Mouse (Mus musculus) midbrain, embryonic 16.5 days (tissue): ENCODE measurements around the gene Hivep2. TPM values are rescaled to one million over a fixed set of nuclear protein-coding genes. Genes with fewer than 3 reads are reported as not detected.

ENCODE experiments used
- ATAC-seq: fragments of 200-750 bp; cut with Nextera tagmentation; 2 replicates; pipeline ENCODE4 v1.8.0; 2017; ENCODE audit warnings: moderate TSS enrichment
- H3K27ac ChIP-seq: fragments of 300-500 bp; sonication (generic); 2 replicates; pipeline ENCODE4 v1.5.1; 2014; ENCODE audit warnings: mild to moderate bottlenecking, low read length, mixed read lengths
- H3K27me3 ChIP-seq: fragments of 300-500 bp; sonication (generic); 2 replicates; pipeline ENCODE4 v1.6.1; 2014; ENCODE audit warnings: low read depth, low read length, mixed read lengths; ENCODE audit not compliant: control insufficient read depth, insufficient read depth
- H3K36me3 ChIP-seq: fragments of 300-500 bp; sonication (generic); 2 replicates; pipeline ENCODE4 v1.6.1; 2014; ENCODE audit warnings: mild to moderate bottlenecking, low read length, moderate library complexity, mixed read lengths; ENCODE audit not compliant: control insufficient read depth, insufficient read depth
- H3K4me1 ChIP-seq: fragments of 300-500 bp; sonication (generic); 2 replicates; pipeline ENCODE4 v1.6.1; 2014; ENCODE audit warnings: mild to moderate bottlenecking, low read length, mixed read lengths; ENCODE audit not compliant: control insufficient read depth, insufficient read depth
- H3K4me2 ChIP-seq: fragments of 300-500 bp; sonication (generic); 2 replicates; pipeline ENCODE4 v1.6.1; 2014; ENCODE audit warnings: mild to moderate bottlenecking, low read length, mixed read lengths
- H3K4me3 ChIP-seq: fragments of 300-500 bp; sonication (generic); 2 replicates; pipeline ENCODE4 v1.5.1; 2014; ENCODE audit warnings: low read depth, mild to moderate bottlenecking, low read length, moderate library complexity, mixed read lengths
- H3K9ac ChIP-seq: fragments of 300-500 bp; sonication (generic); 2 replicates; pipeline ENCODE4 v1.6.1; 2014; ENCODE audit warnings: low read depth, low read length, mixed read lengths
- H3K9me3 ChIP-seq: fragments of 300-500 bp; sonication (generic); replicated peaks from 2 replicates; pipeline ENCODE4 v1.6.1; 2014; ENCODE audit warnings: mild to moderate bottlenecking, low read length, mixed read lengths; ENCODE audit not compliant: control insufficient read depth, poor library complexity, severe bottlenecking
- WGBS: fragments of 180-500 bp; shearing (Covaris S2); extraction: QIAGEN DNeasy Blood & Tissue Kit; methylation state at CpG from one replicate; pipeline ENCODE4 v1.1.7; 2014; 5-methylcytosine and 5-hydroxymethylcytosine counted together
- polyA plus RNA-seq: library from polyadenylated mRNA; unstranded; fragments of >200 nt; fragmentation: Nextera tagmentation; extraction: Ambion mirVana; gene quantifications from 2 replicates; pipeline ENCODE4 v1.2.1, GENCODE M21; 2015

Hivep2 gene
- polyA plus RNA-seq, 1 experiment from 2014 or later, result 11.0 TPM

GRCm38 (mm10) chr10:14197261-14197660 is 231.4 kb downstream of the Hivep2 start:
- WGBS, result 78% methylated on average over 6 of the region's 6 CpGs

GRCm38 (mm10) chr10:14199332-14199731 is 233.5 kb downstream of the Hivep2 start:
- Histone ChIP-seq H3K4me2 (no peak overlapping the region), H3K9ac (no peak overlapping the region), H3K9me3 (no peaks in the 10 kb centered on the region), H3K4me1 (no peaks in the 10 kb centered on the region; the same call in 1 of the 2 replicates), H3K27me3 (no peaks in the 10 kb centered on the region), H3K4me3 (no peak overlapping the region), H3K36me3 (no peaks in the 10 kb centered on the region), H3K27ac (no peak overlapping the region)
- no peak for ATAC-seq
- WGBS, result 73% methylated on average over 7 of the region's 7 CpGs

More at GRCm38 (mm10) chr10:14197261-14197660, 231.4 kb downstream of the Hivep2 start:
- peaks cover 5% of the 10 kb centered on the region for H3K4me1 ChIP-seq
- H3K9me3 ChIP-seq, result no peaks in the 10 kb centered on the region
- no peak overlapping the region for H3K4me3 ChIP-seq
- no peaks in the 10 kb centered on the region for H3K36me3 ChIP-seq
- no peak for ATAC-seq
- H3K4me2 ChIP-seq, result no peak overlapping the region
- no peak overlapping the region for H3K9ac ChIP-seq
- H3K27ac ChIP-seq, result no peak overlapping the region
- no peaks in the 10 kb centered on the region for H3K27me3 ChIP-seq

- WGBS, result 5% methylated on average over 2 of the region's 2 CpGs
- no peaks in the 10 kb centered on the region for H3K36me3 ChIP-seq
- no peak overlapping the region for H3K9ac ChIP-seq
- no peak overlapping the region for H3K4me3 ChIP-seq
- ATAC-seq, result 0 out of 2 replicates have a peak, but pooled peaks have one; percentile 54
- H3K27ac ChIP-seq, result no peak overlapping the region
- H3K4me1 ChIP-seq, result no peaks in the 10 kb centered on the region; the same call in 1 of the 2 replicates
- no peaks in the 10 kb centered on the region for H3K9me3 ChIP-seq
- H3K27me3 ChIP-seq, result no peaks in the 10 kb centered on the region
- H3K4me2 ChIP-seq, result no peak overlapping the region
Observed at GRCm38 (mm10) chr10:14200310-14200709, 234.4 kb downstream of the Hivep2 start.

Other genes with a start within 250 kb of the Hivep2 start
- gene Aig1, start 97.1 kb upstream of the Hivep2 start, polyA plus RNA-seq, result 89.9 and 96.1 TPM in 2 replicates